Mouse (Mus musculus): Measurements from ENCODE around the gene Mtmr3.

The Mtmr3 gene

DNA sequence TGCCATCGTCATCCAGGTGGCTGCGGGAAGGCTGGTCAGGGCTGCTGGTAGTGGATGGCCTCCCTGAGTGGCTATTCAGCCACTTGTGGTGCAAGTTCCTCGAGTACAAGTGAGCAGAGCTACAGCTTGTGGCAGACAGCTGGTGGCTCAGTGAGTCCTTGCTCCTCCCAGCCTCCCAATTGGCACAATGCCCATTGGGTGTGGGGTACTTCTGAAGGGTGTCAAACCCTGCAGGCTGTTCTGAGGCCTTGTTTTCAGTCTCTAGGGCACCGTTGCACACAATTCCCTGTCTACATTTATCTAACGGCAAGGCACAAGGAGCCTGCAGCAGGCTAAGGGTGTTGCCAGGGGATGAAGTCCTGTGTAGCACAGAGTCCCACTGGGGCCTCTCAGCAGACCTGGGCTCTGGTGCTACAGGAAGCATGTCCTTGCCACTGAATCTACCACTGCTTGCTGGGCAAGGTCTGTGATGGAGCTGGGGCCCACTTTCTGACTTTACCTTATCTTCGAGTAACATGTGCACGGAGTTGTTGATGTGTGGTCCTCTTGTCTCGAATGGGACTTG, 107.2 kb downstream of the Mtmr3 start:
- in situ Hi-C loops (cut with MboI; ENCODE audit: low pct_unique_long_range_greater_than_20kb in 1 of 2, low sequenced_read_pairs in 2 of 2, unreplicated experiment in 1 of 2) = no loop called here

DNA sequence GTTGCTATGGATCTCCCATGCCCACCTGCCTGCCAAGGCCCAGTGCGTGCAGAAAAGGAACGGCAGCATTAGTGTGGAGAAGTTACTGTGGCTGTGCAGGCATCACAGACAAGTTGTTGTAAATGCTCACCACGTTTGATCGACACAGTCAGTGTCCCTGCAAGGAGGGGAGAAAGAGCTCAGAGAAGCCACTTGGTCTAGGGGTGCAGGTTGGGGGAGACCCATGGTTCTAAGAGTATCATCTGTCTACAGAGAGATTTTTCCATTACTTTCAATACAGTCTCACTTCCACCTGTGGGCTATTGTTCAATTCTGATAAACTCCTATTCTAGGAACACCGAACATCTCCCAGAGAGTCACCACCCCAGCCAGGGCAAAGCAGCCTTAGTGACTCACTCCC, 110.1 kb downstream of the Mtmr3 start:
- in situ Hi-C loops (cut with MboI; ENCODE audit: low pct_unique_long_range_greater_than_20kb in 1 of 2, low sequenced_read_pairs in 2 of 2, unreplicated experiment in 1 of 2) = no loop called here

DNA sequence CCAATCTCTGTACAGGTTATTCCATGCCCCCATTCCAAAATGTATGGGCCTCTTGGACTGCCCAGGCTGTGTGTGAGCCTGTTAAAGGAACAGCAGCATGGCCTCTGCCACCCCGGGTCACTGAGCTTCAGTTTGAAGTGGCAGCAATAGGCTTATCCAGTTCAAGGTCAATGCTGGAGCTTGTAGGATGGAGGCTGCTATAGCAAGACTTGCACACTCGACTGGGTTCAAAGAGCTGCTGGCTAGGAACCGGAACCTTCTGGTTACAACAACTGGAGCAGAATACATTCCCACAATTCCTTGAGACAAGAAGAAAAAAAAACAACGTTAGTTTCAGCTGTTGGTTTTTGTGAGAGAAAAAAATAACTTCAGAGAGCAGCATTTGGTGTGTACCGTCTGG, 112.0 kb downstream of the Mtmr3 start:
- in situ Hi-C loops (cut with MboI; ENCODE audit: low pct_unique_long_range_greater_than_20kb in 1 of 2, low sequenced_read_pairs in 2 of 2, unreplicated experiment in 1 of 2) = no loop called here

DNA sequence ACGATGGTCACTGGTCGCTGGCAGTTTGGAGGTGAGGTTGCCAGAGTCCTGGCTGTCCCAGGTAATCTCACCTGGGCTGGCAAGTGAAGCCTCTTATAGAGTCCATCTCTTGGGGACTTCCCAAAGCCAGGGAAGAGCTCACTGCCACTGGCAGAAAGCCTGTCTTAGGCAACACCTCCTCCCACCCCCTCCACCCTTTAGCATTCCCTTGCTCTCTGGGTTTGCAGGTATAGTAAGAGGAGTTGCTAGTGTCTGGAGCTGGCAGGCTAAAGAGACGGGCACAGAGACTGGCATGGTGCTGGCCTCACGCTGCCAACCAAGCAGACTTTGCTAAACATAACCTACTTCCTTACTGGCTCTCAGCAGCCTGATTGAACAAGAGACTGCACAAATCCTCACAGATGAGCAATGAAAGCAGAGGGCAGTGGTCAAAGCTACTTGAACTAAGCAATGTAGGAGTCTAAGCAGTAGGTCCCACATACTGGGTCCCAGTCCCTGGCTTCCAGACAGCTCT, 118.4 kb downstream of the Mtmr3 start:
- in situ Hi-C loops (cut with MboI; ENCODE audit: low pct_unique_long_range_greater_than_20kb in 1 of 2, low sequenced_read_pairs in 2 of 2, unreplicated experiment in 1 of 2) = no loop called here

DNA sequence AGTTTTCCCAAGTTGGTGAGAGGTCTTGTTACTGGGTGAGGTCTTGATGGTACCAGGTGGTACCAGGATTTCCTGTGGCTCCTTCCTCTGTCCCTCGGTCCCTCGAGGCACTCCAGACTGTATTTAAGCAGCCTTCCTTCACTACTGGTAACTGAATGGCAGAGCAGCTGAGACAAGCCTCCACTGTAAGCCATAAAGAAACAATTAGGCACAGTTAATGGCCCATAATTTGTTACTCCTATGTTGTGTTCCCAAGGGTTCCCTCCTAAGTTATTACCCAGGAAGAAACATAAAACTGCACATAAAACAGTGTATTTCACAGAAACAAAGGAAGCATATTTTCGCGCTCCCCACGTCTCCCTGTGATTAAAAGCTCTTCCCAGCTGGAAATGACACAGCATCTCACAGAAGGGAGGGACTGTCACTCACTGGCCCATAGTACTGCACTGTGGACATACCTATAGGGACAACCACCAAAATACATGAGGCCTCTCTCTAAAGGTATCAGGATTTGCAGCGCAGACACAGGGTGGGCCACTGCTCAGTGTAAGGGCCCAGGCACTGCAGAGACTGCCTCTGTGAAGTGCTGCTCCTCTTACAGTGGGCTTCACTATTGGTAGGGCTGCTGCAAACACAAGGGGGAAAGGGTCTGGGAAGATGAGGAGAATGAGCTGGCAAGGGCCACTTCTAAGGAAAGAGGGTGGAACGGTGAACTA, 122.0 kb downstream of the Mtmr3 start:
- in situ Hi-C loops (cut with MboI; ENCODE audit: low pct_unique_long_range_greater_than_20kb in 1 of 2, low sequenced_read_pairs in 2 of 2, unreplicated experiment in 1 of 2) = no loop called here

DNA sequence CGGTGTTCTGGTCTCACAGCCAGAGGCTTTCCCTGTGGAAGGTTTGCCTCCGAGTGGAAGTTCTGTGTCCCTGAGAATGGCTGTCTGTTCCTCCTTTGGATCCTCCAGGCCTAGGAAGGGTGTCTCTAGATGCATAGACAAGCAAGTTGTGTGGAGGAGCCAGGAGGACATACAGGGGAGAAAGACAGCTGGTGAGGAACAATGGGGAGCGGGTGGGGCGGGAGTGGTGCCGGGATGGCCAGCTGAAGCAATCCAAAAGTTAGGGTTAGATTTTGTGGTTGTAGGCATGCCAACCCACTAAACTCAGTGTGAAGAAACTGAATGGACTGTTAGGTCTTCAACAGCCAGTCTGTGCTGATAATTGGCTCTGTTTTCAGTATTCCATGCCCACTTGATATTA, 122.9 kb downstream of the Mtmr3 start:
- in situ Hi-C loops (cut with MboI; ENCODE audit: low pct_unique_long_range_greater_than_20kb in 1 of 2, low sequenced_read_pairs in 2 of 2, unreplicated experiment in 1 of 2) = no loop called here

DNA sequence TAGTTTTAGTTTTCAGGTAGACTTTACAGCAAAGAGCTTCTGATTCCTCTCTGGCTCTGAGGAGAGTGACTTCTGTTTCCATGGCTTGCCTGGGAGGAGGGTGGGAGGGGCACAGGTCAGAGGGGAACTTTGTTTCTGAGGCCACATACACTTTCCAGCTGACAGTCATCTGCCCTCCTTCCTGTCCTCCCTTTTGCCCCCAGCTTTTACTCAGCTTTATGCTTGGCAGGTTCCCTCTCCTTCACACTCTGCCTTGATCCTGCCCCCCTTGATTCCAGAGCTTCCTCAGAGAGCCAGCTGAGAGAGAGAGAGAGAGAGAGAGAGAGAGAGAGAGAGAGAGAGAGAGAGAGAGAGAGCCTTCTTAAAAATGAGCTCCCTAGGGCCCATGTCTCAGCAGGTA, 123.4 kb downstream of the Mtmr3 start:
- in situ Hi-C loops (cut with MboI; ENCODE audit: low pct_unique_long_range_greater_than_20kb in 1 of 2, low sequenced_read_pairs in 2 of 2, unreplicated experiment in 1 of 2) = no loop called here

DNA sequence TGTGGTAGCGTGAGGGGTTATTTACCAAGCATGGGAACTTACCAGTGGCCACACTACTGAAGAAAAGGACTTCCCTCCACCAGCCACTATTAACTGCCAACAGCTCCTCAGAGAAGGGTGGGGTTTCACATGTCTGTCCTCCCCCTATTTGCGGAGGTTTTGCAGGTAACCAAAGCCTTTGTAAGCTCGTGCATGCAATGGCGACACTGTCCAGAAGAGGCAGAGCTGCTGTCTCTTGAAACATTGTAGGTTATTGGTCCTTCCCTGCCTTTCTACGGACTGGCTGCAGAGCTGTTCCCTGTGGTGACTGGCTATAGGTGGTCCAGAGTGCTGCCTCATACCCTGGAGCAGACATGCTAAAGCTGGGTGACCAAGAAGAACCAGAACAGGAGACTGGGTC, 125.6 kb downstream of the Mtmr3 start:
- in situ Hi-C loops (cut with MboI; ENCODE audit: low pct_unique_long_range_greater_than_20kb in 1 of 2, low sequenced_read_pairs in 2 of 2, unreplicated experiment in 1 of 2) = no loop called here

DNA sequence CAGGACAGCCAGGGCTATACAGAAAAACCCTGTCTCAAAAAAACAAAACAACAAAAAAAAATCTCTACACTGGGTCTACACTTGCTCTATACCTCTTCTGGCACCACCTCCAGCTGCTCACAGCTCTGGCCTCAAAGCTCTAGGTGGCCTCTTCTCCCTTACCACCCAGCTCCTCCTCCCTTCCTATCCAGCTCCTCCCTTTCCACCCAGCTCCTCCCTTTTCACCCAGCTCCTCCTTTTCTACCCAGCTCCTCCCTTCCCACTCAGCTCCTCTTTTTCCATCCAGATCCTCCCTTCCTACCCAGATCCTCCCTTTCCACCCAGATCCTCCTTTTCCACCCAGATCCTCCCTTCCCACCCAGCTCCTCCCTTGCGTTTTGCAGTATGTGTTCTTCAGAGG, 127.2 kb downstream of the Mtmr3 start:
- in situ Hi-C loops (cut with MboI; ENCODE audit: low pct_unique_long_range_greater_than_20kb in 1 of 2, low sequenced_read_pairs in 2 of 2, unreplicated experiment in 1 of 2) = no loop called here

DNA sequence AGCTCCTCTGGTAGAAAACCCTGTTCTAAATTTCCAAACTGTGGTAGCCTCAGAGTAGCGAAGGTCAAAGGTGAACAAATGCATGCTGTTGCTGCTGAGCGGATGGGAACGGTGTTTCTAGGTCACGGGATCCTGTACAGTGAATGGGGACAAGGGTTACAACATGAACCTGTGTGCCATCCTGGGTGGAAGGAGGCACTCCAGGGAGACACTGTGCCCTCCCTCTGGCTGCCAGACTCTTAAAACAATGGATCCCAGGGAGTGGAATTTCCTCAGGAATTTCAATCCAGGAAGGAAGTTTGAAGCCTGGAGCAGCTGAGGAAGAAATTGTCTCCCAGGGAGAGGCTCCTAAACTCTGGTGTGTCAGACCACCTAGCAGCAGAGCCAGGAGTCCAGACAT, 128.5 kb downstream of the Mtmr3 start:
- in situ Hi-C loops (cut with MboI; ENCODE audit: low pct_unique_long_range_greater_than_20kb in 1 of 2, low sequenced_read_pairs in 2 of 2, unreplicated experiment in 1 of 2) = no loop called here

DNA sequence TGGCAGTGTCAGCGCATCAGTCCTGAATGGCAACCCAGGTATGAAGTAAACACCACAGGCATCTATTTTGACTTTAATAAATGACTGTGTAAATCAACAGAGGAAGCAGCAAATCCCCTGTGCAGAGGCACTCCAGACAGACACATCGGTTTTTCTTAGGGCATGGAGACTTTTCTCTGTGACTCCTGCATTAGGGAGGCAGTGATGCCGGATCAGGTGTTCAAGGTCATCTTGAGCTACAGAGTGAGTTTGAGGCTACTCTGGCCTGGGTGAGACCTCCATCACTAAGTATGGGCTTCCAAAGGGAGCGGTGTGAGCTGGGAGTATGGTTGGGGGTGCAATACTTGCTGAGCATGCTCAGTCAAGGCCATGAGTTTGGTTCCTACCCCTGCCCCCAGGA, 130.0 kb downstream of the Mtmr3 start:
- in situ Hi-C loops (cut with MboI; ENCODE audit: low pct_unique_long_range_greater_than_20kb in 1 of 2, low sequenced_read_pairs in 2 of 2, unreplicated experiment in 1 of 2) = no loop called here

DNA sequence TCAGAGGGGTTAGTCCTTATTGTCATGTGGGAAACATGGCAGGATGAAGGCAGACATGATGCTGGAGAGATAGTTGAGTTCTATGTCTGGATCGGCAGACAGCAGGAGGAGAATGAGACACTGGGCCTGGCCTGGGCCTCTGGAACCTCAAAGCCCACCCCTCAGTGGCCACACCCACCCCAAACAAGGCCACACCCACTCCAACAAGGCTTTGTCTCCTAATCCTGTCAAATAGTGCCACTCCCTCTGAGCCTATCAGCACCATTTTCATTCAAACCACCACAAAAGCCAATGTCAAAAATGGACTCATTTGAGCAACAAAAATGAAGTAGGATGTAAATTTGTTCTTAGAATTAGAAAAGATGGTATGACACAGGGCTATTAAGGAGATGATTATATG, 130.5 kb downstream of the Mtmr3 start:
- in situ Hi-C loops (cut with MboI; ENCODE audit: low pct_unique_long_range_greater_than_20kb in 1 of 2, low sequenced_read_pairs in 2 of 2, unreplicated experiment in 1 of 2) = no loop called here

DNA sequence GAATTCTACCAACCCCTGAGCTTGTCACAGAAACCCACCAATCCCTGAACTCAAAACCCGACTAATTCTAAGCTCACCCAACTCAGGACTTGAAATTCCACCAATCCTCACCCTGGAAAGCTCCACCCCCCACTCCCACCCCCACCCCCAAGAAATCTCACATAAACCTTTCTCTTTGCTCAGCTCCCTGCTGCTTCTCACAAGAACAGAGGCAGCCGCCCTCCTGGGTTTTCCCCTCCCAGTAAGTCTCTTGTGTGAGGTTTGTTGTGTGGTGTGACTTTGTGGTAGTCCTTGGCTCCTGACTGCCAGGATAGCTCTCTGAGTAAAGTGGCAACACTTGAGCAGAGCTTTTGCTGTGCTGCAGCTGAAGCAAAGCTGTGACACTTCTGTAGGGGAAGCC, 131.8 kb downstream of the Mtmr3 start:
- in situ Hi-C loops (cut with MboI; ENCODE audit: low pct_unique_long_range_greater_than_20kb in 1 of 2, low sequenced_read_pairs in 2 of 2, unreplicated experiment in 1 of 2) = no loop called here

DNA sequence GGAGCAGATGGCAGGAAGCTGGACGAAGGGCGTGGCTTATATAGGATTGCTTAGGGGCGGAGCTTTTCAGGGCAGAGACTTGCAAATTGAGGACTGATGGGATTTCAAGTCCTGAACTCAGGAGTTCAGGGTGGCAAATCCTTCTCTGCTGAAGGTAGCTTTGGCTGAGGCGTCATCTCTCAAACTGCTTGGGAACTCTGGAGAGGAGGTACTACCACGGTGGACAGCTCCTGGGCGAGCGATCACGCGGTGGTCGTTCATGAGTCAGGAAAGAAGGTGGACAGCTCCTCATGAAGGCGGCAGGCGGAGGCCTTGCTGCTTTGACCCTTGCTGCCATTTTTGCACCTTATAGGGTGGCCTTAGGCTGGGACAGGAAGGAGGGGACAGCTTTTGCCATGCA, 133.5 kb downstream of the Mtmr3 start:
- in situ Hi-C loops (cut with MboI; ENCODE audit: low pct_unique_long_range_greater_than_20kb in 1 of 2, low sequenced_read_pairs in 2 of 2, unreplicated experiment in 1 of 2) = no loop called here

DNA sequence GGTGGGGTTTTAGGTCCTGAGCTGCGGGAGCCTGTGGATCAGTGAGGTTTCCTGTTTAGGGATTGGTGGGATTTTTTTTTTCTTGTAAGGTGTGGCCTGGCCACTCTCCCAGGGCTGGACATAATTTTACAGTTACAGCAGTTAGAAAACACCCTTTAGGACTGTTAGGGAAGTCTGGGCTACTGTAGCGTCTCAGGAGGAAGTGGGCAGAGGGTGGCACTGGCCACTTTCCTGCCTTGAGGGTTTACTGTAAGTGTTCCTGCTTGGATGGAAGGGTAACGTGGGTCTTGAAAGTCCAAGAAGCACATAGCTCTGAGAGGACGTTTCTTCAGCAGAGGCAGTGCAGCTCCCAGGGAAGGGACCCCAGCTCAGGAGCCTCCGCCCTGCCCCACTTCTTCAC, 134.0 kb downstream of the Mtmr3 start:
- in situ Hi-C loops (cut with MboI; ENCODE audit: low pct_unique_long_range_greater_than_20kb in 1 of 2, low sequenced_read_pairs in 2 of 2, unreplicated experiment in 1 of 2) = no loop called here

DNA sequence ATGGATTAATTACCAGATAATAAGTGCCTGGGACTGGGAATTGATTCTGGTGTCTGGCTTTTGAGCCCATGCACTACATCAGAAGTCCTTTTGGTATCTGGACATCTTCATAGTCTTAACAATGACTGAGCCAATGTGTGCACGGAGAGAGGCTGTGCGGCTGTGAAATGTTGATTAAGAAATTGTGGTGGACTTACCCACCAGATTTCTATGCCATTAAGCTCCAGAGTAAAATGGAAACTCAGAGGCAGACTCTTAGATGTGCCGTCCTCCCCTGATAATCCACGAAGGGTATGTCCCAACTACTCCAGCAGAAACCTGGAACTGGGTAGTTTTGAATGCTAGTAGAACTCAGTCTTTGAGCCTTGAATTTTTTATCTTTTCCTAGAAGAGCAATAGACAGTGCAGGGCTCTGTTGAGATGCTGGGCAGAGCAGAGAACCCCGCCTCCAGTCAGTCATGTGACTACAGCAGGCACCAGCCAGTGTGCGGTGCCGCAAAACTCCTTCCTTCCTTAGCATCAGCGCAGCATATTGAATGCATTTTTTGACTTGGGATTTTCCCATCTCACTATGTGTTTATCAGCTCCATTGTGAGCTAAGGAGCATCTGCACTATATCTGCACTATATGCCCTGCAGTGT, 139.6 kb downstream of the Mtmr3 start:
- in situ Hi-C loops (cut with MboI; ENCODE audit: low pct_unique_long_range_greater_than_20kb in 1 of 2, low sequenced_read_pairs in 2 of 2, unreplicated experiment in 1 of 2) = no loop called here

DNA sequence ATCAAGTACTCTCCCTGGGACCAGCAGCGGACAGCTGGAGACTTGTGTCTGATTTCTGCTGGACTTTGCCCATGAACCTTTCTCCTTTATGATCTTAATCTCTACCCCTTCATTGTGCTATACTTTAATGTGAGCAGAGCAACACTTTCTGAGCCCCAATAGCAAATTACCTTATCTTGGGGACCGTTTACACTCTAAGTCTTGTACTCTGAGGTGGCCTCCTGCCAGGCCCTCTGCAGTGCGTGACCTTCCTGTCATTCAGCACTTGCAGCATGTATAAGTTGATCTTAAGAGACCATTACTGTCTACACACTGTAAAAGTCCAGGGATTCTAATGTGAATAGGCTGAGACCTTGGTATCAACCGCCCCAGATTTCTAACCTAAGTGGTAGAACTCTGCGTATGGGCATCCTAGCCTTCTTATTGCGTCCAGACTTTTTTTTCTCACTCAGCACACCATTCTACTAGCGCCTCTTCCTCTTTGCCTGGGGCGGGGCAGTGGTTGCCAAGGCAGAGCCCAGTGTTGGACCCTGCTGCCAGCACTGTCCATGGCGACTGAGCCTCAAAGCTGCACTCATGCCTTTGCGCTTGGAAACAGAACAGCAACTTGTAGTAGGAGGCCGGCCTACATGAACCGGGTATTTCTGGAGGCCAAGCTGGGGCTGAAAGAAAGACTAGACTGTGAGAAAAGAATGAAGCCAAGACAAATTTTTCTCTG, 142.0 kb downstream of the Mtmr3 start:
- in situ Hi-C loops (cut with MboI; ENCODE audit: low pct_unique_long_range_greater_than_20kb in 1 of 2, low sequenced_read_pairs in 2 of 2, unreplicated experiment in 1 of 2) = no loop called here

DNA sequence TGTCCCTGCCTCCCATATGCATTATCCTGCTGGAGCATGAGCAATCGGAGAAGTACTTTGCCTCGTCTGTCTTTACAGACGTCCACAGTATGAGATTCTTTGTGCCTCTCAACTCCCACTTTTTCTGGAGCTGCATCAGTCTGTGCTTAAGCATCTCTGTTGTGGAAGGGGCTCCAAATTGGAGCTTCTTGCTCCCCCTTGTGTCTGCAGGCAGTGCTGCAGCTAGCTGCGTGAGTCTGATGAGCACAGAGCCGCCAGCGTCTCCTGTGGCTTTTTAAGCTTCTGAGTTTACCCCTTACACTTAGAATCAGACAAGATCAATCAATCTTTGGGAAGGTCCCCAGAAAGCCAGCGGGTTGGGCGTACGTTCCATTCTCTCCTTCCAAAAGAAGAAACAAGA, 143.5 kb downstream of the Mtmr3 start:
- in situ Hi-C loops (cut with MboI; ENCODE audit: low pct_unique_long_range_greater_than_20kb in 1 of 2, low sequenced_read_pairs in 2 of 2, unreplicated experiment in 1 of 2) = no loop called here

DNA sequence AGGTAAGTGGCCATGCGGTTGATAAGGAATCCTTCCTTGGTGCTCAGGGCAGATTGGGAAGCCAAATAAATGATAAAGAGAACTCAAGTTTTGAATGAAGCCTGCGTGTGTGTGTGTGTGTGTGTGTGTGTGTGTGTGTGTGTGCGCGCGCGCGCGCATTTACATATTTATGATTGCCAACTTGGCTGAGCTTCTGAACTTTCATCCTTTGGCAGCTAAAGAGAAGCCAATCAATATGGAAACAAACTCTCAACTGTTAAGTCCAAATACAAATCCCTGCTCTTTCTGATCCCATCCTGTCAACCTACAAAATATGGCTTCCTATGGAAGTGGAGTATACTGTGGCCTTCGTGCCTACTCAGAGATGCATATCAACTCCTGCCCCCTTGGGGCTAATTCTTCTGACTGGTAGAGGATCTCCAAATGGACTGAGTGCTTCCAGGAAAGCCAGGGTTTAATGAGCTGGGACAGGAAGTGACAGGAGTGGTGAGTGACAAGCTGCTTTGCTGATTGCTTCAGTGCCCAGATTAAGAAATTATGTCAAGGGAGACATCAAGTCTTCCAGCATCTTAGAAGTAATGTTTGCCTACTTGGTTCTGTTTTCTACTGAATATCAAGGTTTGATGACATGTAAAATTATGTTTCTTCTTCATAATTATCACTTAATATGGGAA, 148.3 kb downstream of the Mtmr3 start:
- in situ Hi-C loops (cut with MboI; ENCODE audit: low pct_unique_long_range_greater_than_20kb in 1 of 2, low sequenced_read_pairs in 2 of 2, unreplicated experiment in 1 of 2) = no loop called here

Data from mouse embryonic stem cell (cell line).